Mouse (Mus musculus) R1 (cell line): ENCODE results near the gene Nin.

Source experiments
- DNase-seq: peaks from one replicate; pipeline ENCODE4 v3.0.0-alpha.2; 2018; ENCODE audit warnings: low read depth, low spot score

The Nin gene

GRCm38 (mm10) chr12:70083737-70084136 is 29.8 kb downstream of the Nin start:
- no peak for DNase-seq

GRCm38 (mm10) chr12:70082935-70083532 is 30.5 kb downstream of the Nin start:
- no peak for DNase-seq

GRCm38 (mm10) chr12:70082485-70082884 is 31.0 kb downstream of the Nin start:
- no peak for DNase-seq

- no peak for DNase-seq
Observed at GRCm38 (mm10) chr12:70078471-70079025, 35.0 kb downstream of the Nin start.

- no peak for DNase-seq
Observed at GRCm38 (mm10) chr12:70076493-70076892, 37.0 kb downstream of the Nin start.

DNA sequence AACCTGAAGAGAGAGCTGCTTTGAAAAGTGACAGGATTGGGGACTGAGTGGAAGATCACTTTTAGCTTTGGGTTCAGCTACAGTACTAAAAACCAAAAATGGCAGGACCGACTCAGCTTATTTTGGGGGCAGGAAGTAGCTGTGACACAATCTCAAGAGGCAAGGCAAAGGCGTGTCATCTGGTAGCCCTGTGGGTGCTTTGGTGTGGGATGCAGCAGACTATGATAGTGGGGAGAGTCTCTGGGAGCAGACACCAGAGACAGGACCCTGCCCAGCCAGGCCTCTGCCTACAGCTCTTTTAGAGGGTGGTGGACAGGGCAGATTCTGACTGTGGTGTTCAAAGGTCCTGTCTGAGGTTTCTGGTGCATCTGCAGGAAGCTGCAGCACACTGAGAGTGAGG is 38.5 kb downstream of the Nin start:
- DNase-seq = no peak

DNA sequence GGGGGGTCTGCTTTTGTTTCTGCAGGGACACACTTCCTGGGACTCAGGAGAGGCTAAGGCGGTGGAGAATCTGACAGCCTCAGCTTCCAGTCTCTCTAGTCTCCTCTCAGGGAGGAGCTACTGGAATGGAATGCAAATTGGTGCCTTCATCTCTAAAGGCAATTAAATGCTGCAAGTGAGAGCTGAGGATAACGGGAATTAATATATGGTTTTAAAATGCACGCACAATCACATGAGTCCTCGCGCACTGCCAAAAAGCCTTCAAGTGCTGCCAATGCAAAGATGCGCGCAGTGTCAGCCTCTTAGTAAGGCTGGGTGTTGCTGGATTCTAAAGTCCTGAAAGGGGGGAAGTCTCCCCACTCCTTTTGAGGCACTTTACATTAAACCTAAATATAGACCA is 42.6 kb downstream of the Nin start:
- no peak for DNase-seq

DNA sequence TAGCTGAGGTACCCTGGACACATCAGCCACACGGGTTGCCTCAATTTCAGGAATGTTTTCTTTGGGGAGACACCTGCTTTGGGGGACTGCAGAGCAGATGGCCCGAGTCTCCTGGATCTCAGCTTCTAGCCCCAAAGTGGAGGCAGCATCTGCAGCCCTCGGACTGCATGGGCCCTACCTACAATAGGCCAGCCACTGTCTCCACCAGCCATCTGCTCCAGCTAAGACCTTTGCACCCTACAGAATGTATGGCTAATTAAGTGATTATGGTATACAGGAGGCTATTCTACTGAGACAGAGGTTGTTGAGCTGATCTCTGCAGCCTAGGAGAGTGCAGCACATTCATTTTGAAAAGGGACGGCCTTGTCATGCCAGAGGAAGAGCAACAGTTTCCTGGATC is 43.2 kb downstream of the Nin start:
- DNase-seq = no peak

- DNase-seq = no peak
Observed at GRCm38 (mm10) chr12:70068647-70069257, 44.8 kb downstream of the Nin start.

GRCm38 (mm10) chr12:70067849-70068248 is 45.7 kb downstream of the Nin start:
- DNase-seq = no peak

GRCm38 (mm10) chr12:70062114-70062513 is 51.4 kb downstream of the Nin start:
- DNase-seq = peak; percentile 25

DNA sequence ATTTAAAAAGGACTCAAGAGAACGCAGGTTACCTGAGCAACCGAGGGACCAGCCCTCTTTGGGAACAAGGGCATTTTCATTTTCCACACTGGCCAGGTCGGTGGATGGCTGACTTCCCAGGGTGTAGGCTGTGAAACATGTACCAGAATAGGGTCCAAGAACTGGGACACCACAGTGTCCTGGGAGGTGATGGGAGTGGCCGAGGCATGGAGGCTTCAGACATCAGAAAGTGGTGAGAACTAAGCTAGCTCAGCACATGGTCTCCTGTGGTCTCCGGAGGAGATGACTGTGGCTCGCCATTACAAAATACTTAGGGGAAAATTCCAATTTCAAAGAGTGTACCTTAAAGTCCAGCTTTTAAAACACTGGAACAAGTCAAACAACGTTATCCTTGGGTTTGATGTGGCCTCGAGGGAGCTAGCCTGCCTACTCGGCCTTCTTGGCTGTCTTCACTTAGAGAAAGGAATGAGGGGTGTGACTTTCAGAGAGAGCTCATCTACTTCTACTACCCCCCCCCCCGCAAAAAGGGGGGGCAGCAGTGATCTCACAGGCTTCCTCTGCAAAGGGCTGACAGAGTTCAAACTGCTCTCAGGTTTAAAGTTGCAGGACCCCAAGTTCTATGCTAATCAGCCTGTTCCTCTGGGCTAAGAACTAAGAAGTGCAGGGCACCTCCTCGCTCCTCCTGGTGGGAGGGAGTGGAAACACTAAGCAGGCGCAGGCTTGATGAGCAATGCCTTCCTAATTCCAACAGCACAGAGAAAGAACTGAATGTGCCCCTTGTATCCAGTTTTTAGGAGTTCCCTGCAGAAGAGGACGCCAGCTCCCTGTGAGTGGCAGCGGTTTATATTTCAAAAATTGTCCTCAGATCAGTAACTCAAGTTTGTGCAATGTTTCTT is 54.3 kb downstream of the Nin start:
- DNase-seq = no peak

GRCm38 (mm10) chr12:70050699-70051098 is 62.8 kb downstream of the Nin start:
- DNase-seq = no peak

DNA sequence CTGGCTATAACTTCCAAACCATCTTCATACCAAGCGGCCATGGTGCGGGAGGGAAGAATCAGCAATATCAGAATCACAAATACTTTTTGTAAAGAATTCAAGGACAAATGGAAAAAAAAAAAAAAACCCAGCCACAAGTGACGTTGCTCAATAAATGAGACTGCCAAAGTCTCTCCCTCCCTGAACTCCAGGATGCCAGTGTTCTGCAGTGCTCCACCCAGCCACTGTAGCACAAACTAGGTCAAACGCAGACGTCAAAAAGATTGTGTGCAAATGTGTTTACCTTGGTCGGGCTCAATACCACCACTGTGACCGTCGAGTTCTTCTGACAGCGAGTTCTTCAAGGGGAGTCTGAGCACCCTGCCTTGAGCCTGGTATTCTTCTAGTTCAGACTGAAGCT is 64.8 kb downstream of the Nin start:
- no peak for DNase-seq

- DNase-seq = no peak
Observed at GRCm38 (mm10) chr12:70047281-70047680, 66.2 kb downstream of the Nin start.

DNA sequence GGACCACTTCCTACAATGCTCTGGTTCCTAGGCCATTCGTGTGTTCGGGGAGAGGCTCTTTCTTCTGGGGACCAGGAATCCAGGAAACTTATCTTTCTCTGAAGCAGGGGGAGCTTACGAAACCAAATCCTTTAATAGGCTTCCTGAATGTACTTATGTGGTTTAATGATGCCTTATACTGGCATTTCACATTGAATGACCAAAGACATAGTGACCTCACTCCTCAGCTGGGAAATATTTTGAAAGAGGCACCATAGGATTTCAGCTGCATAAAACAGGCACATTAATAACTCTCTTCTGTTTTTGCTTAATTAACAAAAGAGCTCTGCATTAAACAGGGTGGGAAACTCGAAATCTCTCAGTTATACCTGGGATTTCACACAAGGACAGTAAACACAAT is 69.2 kb downstream of the Nin start:
- no peak for DNase-seq

DNA sequence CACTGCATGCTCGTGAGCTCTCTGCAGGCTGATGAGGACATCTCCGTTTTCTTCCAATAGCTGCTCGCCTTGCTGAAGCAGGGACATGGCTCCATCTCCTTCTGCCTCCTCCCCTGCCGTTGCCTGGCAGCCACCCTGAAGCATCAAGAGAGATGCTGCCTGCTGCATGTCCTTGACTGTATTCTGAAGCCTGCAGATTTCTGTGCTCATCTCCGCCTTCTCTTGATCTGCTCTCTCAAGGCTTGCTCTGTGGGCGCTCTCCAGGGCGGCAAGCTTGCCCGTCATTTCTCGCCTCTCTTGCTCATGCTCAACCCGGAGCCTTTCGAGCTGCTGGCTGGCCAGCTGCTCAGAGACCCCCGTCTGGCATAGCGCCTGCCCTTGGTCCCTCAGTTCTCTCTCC is 70.1 kb downstream of the Nin start:
- no peak for DNase-seq

- no peak for DNase-seq
Observed at GRCm38 (mm10) chr12:70040981-70041380, 72.5 kb downstream of the Nin start.

- no peak for DNase-seq
Observed at GRCm38 (mm10) chr12:70036722-70037305, 76.7 kb downstream of the Nin start.

GRCm38 (mm10) chr12:70026233-70026632 is 87.3 kb downstream of the Nin start:
- no peak for DNase-seq

DNA sequence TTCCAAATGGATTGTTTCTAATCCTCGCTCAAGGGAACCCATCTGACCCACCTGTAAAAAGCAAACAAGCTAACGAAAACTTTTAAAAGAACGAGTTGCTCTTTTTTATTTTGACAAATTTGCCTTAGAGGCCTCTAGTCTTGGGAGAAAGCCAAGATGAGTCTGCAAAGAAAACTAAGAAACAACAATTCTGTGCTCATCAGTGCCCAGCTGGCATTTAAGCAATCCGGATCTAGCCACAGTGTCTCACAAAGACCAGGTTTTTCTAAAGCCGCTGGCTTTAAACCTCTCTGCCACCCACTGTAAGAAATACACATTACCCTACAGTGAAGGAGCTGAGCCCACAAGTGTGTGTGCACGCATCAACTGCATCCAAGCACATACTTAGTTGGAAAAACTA is 88.1 kb downstream of the Nin start:
- DNase-seq = no peak

DNA sequence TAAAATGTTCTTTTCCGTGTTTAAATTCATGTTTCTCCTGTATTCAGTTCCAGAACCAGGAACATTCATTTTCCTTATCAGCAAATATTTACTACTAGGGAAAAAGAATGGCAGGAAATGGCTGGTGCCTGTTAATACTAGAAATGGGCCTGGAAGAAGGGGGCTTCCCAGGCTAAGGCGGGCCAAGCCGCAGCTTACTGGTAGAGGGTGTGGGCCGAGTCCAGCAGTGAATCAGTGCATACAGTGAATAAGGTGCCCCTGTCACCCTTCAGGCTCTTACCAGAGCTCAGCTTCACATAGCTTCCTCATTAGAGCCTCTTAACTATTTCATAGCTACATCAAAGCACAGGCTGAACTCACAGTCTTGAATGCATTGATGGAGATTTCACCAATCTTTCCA is 89.9 kb downstream of the Nin start:
- no peak for DNase-seq
